Mouse (Mus musculus) liver, postnatal 0 days (tissue): Measurements from ENCODE around the gene Nanos3.
A peak's percentile ranks its signal among the peaks of the same experiment; 100 is the strongest.

Experiments used
- CTCF ChIP-seq: sonication (generic); IDR thresholded peaks from 2 replicates; pipeline ENCODE4 v1.5.1; 2016; ENCODE audit warnings: antibody characterized with exemption, low read depth
- EP300 ChIP-seq: IDR thresholded peaks from 2 replicates; pipeline ENCODE4 v1.6.1; 2016; ENCODE audit warnings: antibody characterized with exemption, low read depth, mild to moderate bottlenecking

- TF ChIP-seq EP300 (no peak), CTCF (peak; percentile 54)
These were observed 11.2 kb downstream of the Nanos3 start for GRCm38 (mm10) chr8:84173861-84174260.
